Mouse (Mus musculus) liver, embryonic 16.5 days (tissue): Measurements from ENCODE around the gene Them7. TPM values are rescaled to one million over a fixed set of nuclear protein-coding genes. Genes with fewer than 3 reads are reported as not detected.

ENCODE experiments used
- ATAC-seq: fragments of 200-750 bp; cut with Nextera tagmentation; 2 replicates; pipeline ENCODE4 v1.8.0; 2017; ENCODE audit warnings: low read depth, mild to moderate bottlenecking, moderate number of reproducible peaks, moderate library complexity
- H3K27ac ChIP-seq: fragments of 300-500 bp; sonication (generic); 2 replicates; pipeline ENCODE4 v1.5.1; 2014; ENCODE audit warnings: mild to moderate bottlenecking, low read length
- H3K27me3 ChIP-seq: fragments of 300-500 bp; sonication (generic); 2 replicates; pipeline ENCODE4 v1.6.1; 2014; ENCODE audit warnings: low read depth, low read length, mixed read lengths; ENCODE audit not compliant: control insufficient read depth, insufficient read depth
- H3K36me3 ChIP-seq: fragments of 300-500 bp; sonication (generic); 2 replicates; pipeline ENCODE4 v1.6.1; 2014; ENCODE audit warnings: mild to moderate bottlenecking; ENCODE audit not compliant: control insufficient read depth, insufficient read depth
- H3K4me1 ChIP-seq: fragments of 300-500 bp; sonication (generic); 2 replicates; pipeline ENCODE4 v1.6.1; 2014; ENCODE audit warnings: low read depth, low read length, mixed read lengths; ENCODE audit not compliant: control insufficient read depth
- H3K4me2 ChIP-seq: fragments of 300-500 bp; sonication (generic); 2 replicates; pipeline ENCODE4 v1.6.1; 2014; ENCODE audit warnings: low read depth, low read length, mixed read lengths
- H3K4me3 ChIP-seq: fragments of 300-500 bp; sonication (generic); 2 replicates; pipeline ENCODE4 v1.5.1; 2014; ENCODE audit warnings: low read depth, mild to moderate bottlenecking, low read length
- H3K9ac ChIP-seq: fragments of 300-500 bp; sonication (generic); 2 replicates; pipeline ENCODE4 v1.6.1; 2014; ENCODE audit warnings: low read depth, low read length
- H3K9me3 ChIP-seq: fragments of 300-500 bp; sonication (generic); replicated peaks from 2 replicates; pipeline ENCODE4 v1.6.1; 2016; ENCODE audit warnings: low read length; ENCODE audit not compliant: control insufficient read depth
- WGBS: fragments of 180-500 bp; shearing (Covaris S2); extraction: QIAGEN DNeasy Blood & Tissue Kit; methylation state at CpG from one replicate; pipeline ENCODE4 v1.1.7; 2014; ENCODE audit not compliant: insufficient replicate concordance; 5-methylcytosine and 5-hydroxymethylcytosine counted together
- polyA plus RNA-seq: library from polyadenylated mRNA; unstranded; fragments of >200 nt; fragmentation: Nextera tagmentation; extraction: Ambion mirVana; gene quantifications from 2 replicates; pipeline ENCODE4 v1.2.1, GENCODE M21; 2015

Gene Them7
- polyA plus RNA-seq, 1 experiment from 2014 or later, result 2.4 TPM

GRCm38 (mm10) chr2:105386418-105386817 lies 162.3 kb downstream of the Them7 start:
- Histone ChIP-seq H3K9ac (no peak overlapping the region), H3K36me3 (no peaks in the 10 kb centered on the region), H3K27ac (no peak overlapping the region), H3K4me2 (no peak overlapping the region), H3K4me3 (no peak overlapping the region), H3K27me3 (no peaks in the 10 kb centered on the region), H3K9me3 (no peaks in the 10 kb centered on the region), H3K4me1 (no peaks in the 10 kb centered on the region)
- WGBS, result 61% methylated on average over 4 of the region's 4 CpGs
- ATAC-seq, result no peak

DNA sequence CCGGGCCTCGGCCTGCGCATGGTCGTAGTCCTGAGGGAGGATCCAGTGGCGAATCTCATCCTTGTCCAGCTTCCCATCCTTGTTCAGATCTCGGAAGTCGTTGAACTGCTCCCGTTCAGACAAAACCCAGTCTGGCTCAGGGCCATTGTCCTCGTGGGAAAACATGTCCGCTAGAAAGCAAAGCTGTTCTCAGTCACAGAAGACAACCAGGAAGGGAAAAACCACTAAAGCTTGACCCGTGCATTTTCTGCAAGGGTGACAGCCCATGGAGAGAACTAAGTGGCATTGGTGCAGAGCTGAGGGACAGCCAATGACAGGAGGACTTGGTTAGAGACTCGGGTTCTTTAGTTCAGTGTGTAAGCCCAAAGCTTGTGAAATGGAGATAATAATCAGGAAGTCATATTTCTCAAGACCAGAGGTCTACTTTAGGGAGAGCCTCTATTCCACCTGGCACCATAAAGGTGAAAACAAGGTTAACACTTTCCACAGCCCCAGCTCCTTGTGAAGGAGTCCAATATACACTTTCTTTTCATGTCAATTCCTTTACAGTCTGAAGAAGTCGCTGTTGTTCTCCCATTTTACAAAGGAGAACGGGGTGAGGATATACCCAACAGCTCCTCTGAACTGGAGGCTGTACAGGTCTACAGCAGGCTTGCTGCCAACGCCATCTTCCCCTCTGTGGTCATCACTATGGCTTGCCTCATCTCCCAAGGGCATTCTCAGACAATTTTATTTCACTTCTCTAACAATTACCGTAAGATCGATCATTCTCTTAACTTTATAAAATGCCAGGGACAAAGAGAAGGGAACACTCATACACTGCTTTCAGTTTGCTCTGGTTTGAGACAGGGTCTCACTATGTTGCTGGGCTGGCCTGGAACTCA lies 165.1 kb downstream of the Them7 start:
- no peaks in the 10 kb centered on the region for H3K4me1 ChIP-seq
- no peak overlapping the region for H3K9ac ChIP-seq
- no peaks in the 10 kb centered on the region; the same call in 1 of the 2 replicates for H3K36me3 ChIP-seq
- no peak for ATAC-seq
- H3K9me3 ChIP-seq, result no peaks in the 10 kb centered on the region
- no peak overlapping the region for H3K4me3 ChIP-seq
- H3K4me2 ChIP-seq, result no peak overlapping the region
- WGBS, result 75% methylated on average over 17 of the region's 17 CpGs
- H3K27ac ChIP-seq, result no peak overlapping the region
- no peaks in the 10 kb centered on the region for H3K27me3 ChIP-seq

GRCm38 (mm10) chr2:105390653-105391413 lies 166.7 kb downstream of the Them7 start:
- ATAC-seq, result no peak
- 55% methylated on average over 6 of the region's 6 CpGs for WGBS
- no peaks in the 10 kb centered on the region for H3K27me3 ChIP-seq

GRCm38 (mm10) chr2:105391414-105391784 lies 167.3 kb downstream of the Them7 start:
- H3K4me3 ChIP-seq, result no peak overlapping the region
- no peak overlapping the region for H3K4me2 ChIP-seq
- no peaks in the 10 kb centered on the region for H3K4me1 ChIP-seq
- 78% methylated on average over 4 of the region's 4 CpGs for WGBS
- H3K9ac ChIP-seq, result no peak overlapping the region
- H3K27me3 ChIP-seq, result no peaks in the 10 kb centered on the region
- H3K9me3 ChIP-seq, result no peaks in the 10 kb centered on the region
- no peak overlapping the region for H3K27ac ChIP-seq
- ATAC-seq, result no peak
- no peaks in the 10 kb centered on the region; the same call in 1 of the 2 replicates for H3K36me3 ChIP-seq

More at GRCm38 (mm10) chr2:105390653-105391413, 166.7 kb downstream of the Them7 start:
- H3K9me3 ChIP-seq, result no peaks in the 10 kb centered on the region
- no peak overlapping the region for H3K27ac ChIP-seq
- H3K4me1 ChIP-seq, result no peaks in the 10 kb centered on the region
- no peak overlapping the region for H3K4me2 ChIP-seq
- H3K36me3 ChIP-seq, result no peaks in the 10 kb centered on the region; the same call in 1 of the 2 replicates
- H3K4me3 ChIP-seq, result no peak overlapping the region
- no peak overlapping the region for H3K9ac ChIP-seq

DNA sequence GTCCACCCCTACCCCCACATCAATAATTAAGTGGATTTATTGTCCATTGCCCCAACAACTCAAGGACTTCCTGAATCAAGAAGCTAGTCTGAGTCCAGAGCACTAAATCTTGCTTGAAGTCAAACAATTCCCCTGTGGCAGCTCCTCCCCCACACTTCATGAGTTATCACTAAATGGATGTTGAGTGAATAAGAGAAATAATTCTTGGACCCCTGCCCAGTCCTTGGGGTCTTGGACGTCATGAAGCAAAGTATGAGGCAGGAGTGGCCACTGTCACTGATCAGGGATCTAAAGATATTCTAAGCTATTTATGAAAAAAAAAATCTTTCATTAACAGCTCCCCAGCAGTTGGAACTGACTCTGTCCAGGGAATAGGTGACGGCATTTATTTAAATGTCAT lies 168.4 kb downstream of the Them7 start:
- 56% methylated on average over 2 of the region's 2 CpGs for WGBS
- Histone ChIP-seq H3K9ac (no peak overlapping the region), H3K27ac (no peak overlapping the region), H3K4me3 (no peak overlapping the region), H3K27me3 (no peaks in the 10 kb centered on the region), H3K9me3 (no peaks in the 10 kb centered on the region), H3K4me2 (no peak overlapping the region), H3K36me3 (no peaks in the 10 kb centered on the region; the same call in 1 of the 2 replicates), H3K4me1 (peaks cover 6% of the 10 kb centered on the region; the same call in 1 of the 2 replicates)
- no peak for ATAC-seq

DNA sequence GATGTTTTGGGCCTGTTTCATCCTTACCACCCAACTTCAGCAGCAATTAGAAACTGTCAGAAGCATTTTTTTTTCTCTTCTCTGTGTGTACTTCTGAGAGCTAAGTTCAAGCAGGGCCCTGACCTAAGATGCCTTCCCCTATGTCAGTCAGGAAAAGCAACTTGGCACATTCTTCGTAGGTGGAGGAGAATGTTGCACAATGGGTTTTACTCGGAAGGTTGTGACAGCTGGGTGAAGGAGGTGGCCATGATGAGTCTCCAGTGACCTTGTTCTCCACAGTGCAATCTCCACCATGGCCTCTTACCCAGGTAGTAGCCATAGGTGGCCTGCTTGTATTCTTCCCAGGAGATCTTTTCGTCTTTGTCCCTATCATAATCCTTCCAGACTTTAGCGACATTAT lies 170.3 kb downstream of the Them7 start:
- ATAC-seq, result no peak
- H3K4me1 ChIP-seq, result peaks cover 14% of the 10 kb centered on the region
- H3K36me3 ChIP-seq, result no peaks in the 10 kb centered on the region; the same call in 1 of the 2 replicates

GRCm38 (mm10) chr2:105396066-105396465 lies 171.9 kb downstream of the Them7 start:
- no peak overlapping the region for H3K4me2 ChIP-seq
- no peaks in the 10 kb centered on the region for H3K27me3 ChIP-seq
- peaks cover 21% of the 10 kb centered on the region for H3K4me1 ChIP-seq
- no peak overlapping the region for H3K9ac ChIP-seq
- no peak for ATAC-seq
- no peaks in the 10 kb centered on the region; the same call in 1 of the 2 replicates for H3K36me3 ChIP-seq
- no peak overlapping the region for H3K4me3 ChIP-seq
- no peaks in the 10 kb centered on the region for H3K9me3 ChIP-seq
- no peak overlapping the region for H3K27ac ChIP-seq
- 61% methylated on average over 9 of the region's 9 CpGs for WGBS

More for the DNA sequence above, 170.3 kb downstream of the Them7 start:
- Histone ChIP-seq H3K9me3 (no peaks in the 10 kb centered on the region), H3K27ac (no peak overlapping the region), H3K27me3 (no peaks in the 10 kb centered on the region), H3K4me2 (no peak overlapping the region), H3K4me3 (no peak overlapping the region), H3K9ac (no peak overlapping the region)
- WGBS, result 68% methylated on average over 4 of the region's 4 CpGs

- Histone ChIP-seq H3K36me3 (no peaks in the 10 kb centered on the region), H3K4me1 (peaks cover 21% of the 10 kb centered on the region), H3K9ac (no peak overlapping the region; the same call in 1 of the 2 replicates), H3K27ac (no peak overlapping the region), H3K4me2 (peak overlapping the region; percentile 88), H3K27me3 (no peaks in the 10 kb centered on the region), H3K4me3 (peak overlapping the region; percentile 75), H3K9me3 (no peaks in the 10 kb centered on the region)
- ATAC-seq, result no peak
- 33% methylated on average over 5 of the region's 5 CpGs for WGBS
These were observed 173.5 kb downstream of the Them7 start for GRCm38 (mm10) chr2:105397446-105398211.
